Mouse (Mus musculus) kidney, adult 2 months (tissue): ENCODE results near the gene Vps26a. TPM values are rescaled to one million over a fixed set of nuclear protein-coding genes. Genes with fewer than 3 reads are reported as not detected.

Source experiments
- DNase-seq: peaks from one replicate; pipeline ENCODE4 v3.0.0; 2021
- H3K27ac ChIP-seq: fragments of 200-500 bp; 2 replicates; pipeline ENCODE4 v1.5.1; 2012; ENCODE audit warnings: low read depth, low read length, control low read depth, inconsistent platforms; ENCODE audit not compliant: insufficient read depth
- H3K27me3 ChIP-seq: fragments of 200-500 bp; replicated peaks from 2 replicates; pipeline ENCODE4 v1.6.1; 2012; ENCODE audit warnings: mild to moderate bottlenecking, moderate library complexity, low read length, inconsistent platforms; ENCODE audit not compliant: control insufficient read depth, insufficient read depth
- H3K36me3 ChIP-seq: fragments of 200-500 bp; 2 replicates; pipeline ENCODE4 v1.6.1; 2012; ENCODE audit warnings: mild to moderate bottlenecking, moderate library complexity, low read length, inconsistent platforms; ENCODE audit not compliant: control insufficient read depth, insufficient read depth
- H3K4me1 ChIP-seq: fragments of 200-500 bp; 2 replicates; pipeline ENCODE4 v1.6.1; 2011; ENCODE audit warnings: low read length; ENCODE audit not compliant: control insufficient read depth, insufficient read depth
- H3K4me3 ChIP-seq: fragments of 200-500 bp; 2 replicates; pipeline ENCODE4 v1.5.1; 2011; ENCODE audit warnings: mild to moderate bottlenecking, low read depth, low read length, control low read depth; ENCODE audit not compliant: insufficient read depth
- CTCF ChIP-seq: fragments of 200-500 bp; conservative IDR thresholded peaks from 2 replicates; pipeline ENCODE4 v1.5.1; 2011; ENCODE audit warnings: low read depth, mild to moderate bottlenecking, control low read depth, low read length, moderate library complexity, mixed read lengths; ENCODE audit not compliant: insufficient read depth, insufficient read length
- POLR2A ChIP-seq: fragments of 200-500 bp; IDR thresholded peaks from one replicate; pipeline ENCODE4 v1.6.1; 2011; ENCODE audit warnings: low read depth, low read length, control low read depth
- WGBS: fragments of 180-500 bp; shearing (Covaris S2); methylation state at CpG from one replicate; pipeline ENCODE4 v1.1.7; 2018; 5-methylcytosine and 5-hydroxymethylcytosine counted together
- polyA plus RNA-seq: library from polyadenylated mRNA; depleted of rRNA; stranded (reverse); fragments of >200 nt; gene quantifications from 2 replicates; pipeline ENCODE4 v1.2.3, GENCODE M21; 2012; rRNA removed

Gene Vps26a
- polyA plus RNA-seq, 1 experiment, result 24.5 TPM

- no peaks in the 10 kb centered on the region for H3K36me3 ChIP-seq
- TF ChIP-seq CTCF (no peak), POLR2A (no peak)
- no peak overlapping the region for H3K4me3 ChIP-seq
- peaks cover 6% of the 10 kb centered on the region; the same call in 1 of the 2 replicates for H3K4me1 ChIP-seq
- no peaks in the 10 kb centered on the region for H3K27me3 ChIP-seq
- peak overlapping the region; percentile 67; the same call in 1 of the 2 replicates for H3K27ac ChIP-seq
- 45% methylated on average over 4 of the region's 4 CpGs for WGBS
- no peak for DNase-seq
Observed at GRCm38 (mm10) chr10:62413606-62413982, 73.0 kb downstream of the Vps26a start.

GRCm38 (mm10) chr10:62412906-62413605 is 73.5 kb downstream of the Vps26a start:
- Histone ChIP-seq H3K4me1 (peaks cover 6% of the 10 kb centered on the region; the same call in 1 of the 2 replicates), H3K27ac (peak overlapping the region; percentile 67), H3K4me3 (no peak overlapping the region), H3K36me3 (no peaks in the 10 kb centered on the region), H3K27me3 (no peaks in the 10 kb centered on the region)
- DNase-seq, result peak; percentile 56
- 11% methylated on average over 8 of the region's 8 CpGs for WGBS
- TF ChIP-seq CTCF (no peak), POLR2A (no peak)

- 68% methylated on average over 19 of the region's 19 CpGs for WGBS
- H3K27ac ChIP-seq, result no peak overlapping the region
- peaks cover 6% of the 10 kb centered on the region; the same call in 1 of the 2 replicates for H3K4me1 ChIP-seq
- no peaks in the 10 kb centered on the region for H3K36me3 ChIP-seq
- no peaks in the 10 kb centered on the region for H3K27me3 ChIP-seq
- TF ChIP-seq CTCF (no peak), POLR2A (no peak)
- H3K4me3 ChIP-seq, result no peak overlapping the region
- no peak for DNase-seq
Observed at GRCm38 (mm10) chr10:62411431-62412410, 74.9 kb downstream of the Vps26a start.

- 4% methylated on average over 5 of the region's 5 CpGs for WGBS
- Histone ChIP-seq H3K27ac (no peak overlapping the region), H3K36me3 (no peaks in the 10 kb centered on the region), H3K4me1 (peaks cover 6% of the 10 kb centered on the region; the same call in 1 of the 2 replicates), H3K4me3 (no peak overlapping the region), H3K27me3 (no peaks in the 10 kb centered on the region)
- TF ChIP-seq POLR2A, result no peak
- peak; percentile 89 for TF ChIP-seq CTCF
- peak; percentile 73 for DNase-seq
Observed at GRCm38 (mm10) chr10:62410943-62411342, 75.7 kb downstream of the Vps26a start.

Other genes with a start within 250 kb of the Vps26a start
- gene Tacr2, start 234.4 kb downstream of the Vps26a start, polyA plus RNA-seq, result 0.58 TPM in 1 of 2 replicates, not detected in the other
- gene Hk1, start 106.9 kb downstream of the Vps26a start, polyA plus RNA-seq, result 60.5 and 60.9 TPM in 2 replicates
- gene Hkdc1, start 64.3 kb downstream of the Vps26a start, polyA plus RNA-seq, result 1.1 TPM in 2 replicates
- gene 4930507D05Rik, start 37.3 kb downstream of the Vps26a start, polyA plus RNA-seq, result 0.14 and 0.16 TPM in 2 replicates
- gene Supv3l1, start 37.1 kb downstream of the Vps26a start, polyA plus RNA-seq, result 22.9 and 25.4 TPM in 2 replicates
- gene Srgn, start 40.6 kb upstream of the Vps26a start, polyA plus RNA-seq, result 20.8 and 34.2 TPM in 2 replicates
- gene Kif1bp, start 91.7 kb upstream of the Vps26a start, polyA plus RNA-seq, result 31.0 and 36.1 TPM in 2 replicates
- 6.8 and 9.3 TPM in 2 replicates for gene Ddx21, start 115.5 kb upstream of the Vps26a start, polyA plus RNA-seq
- gene Ddx50, start 164.4 kb upstream of the Vps26a start, polyA plus RNA-seq, result 8.7 and 14.8 TPM in 2 replicates
- gene Stox1, start 239.3 kb upstream of the Vps26a start, polyA plus RNA-seq, result 0.16 and 0.33 TPM in 2 replicates